Mouse (Mus musculus) cerebellum, adult 2 months (tissue): ENCODE data around the gene Slc22a6. TPM values are rescaled to one million over a fixed set of nuclear protein-coding genes. Genes with fewer than 3 reads are reported as not detected.

ENCODE experiments used
- DNase-seq, 2 experiments: peaks; one replicate each; pipeline ENCODE4 v3.0.0; 2021
- H3K27ac ChIP-seq: fragments of 200-500 bp; 2 replicates; pipeline ENCODE4 v1.5.1; 2012; ENCODE audit warnings: low read length, control low read depth, inconsistent platforms; ENCODE audit not compliant: insufficient read depth
- H3K27me3 ChIP-seq: fragments of 200-500 bp; 2 replicates; pipeline ENCODE4 v1.6.1; 2012; ENCODE audit warnings: inconsistent platforms, mild to moderate bottlenecking, low read length, moderate library complexity; ENCODE audit not compliant: control insufficient read depth, insufficient read depth
- H3K4me1 ChIP-seq: fragments of 200-500 bp; 2 replicates; pipeline ENCODE4 v1.6.1; 2011; ENCODE audit warnings: low read length; ENCODE audit not compliant: control insufficient read depth, insufficient read depth
- H3K4me3 ChIP-seq: fragments of 200-500 bp; replicated peaks from 2 replicates; pipeline ENCODE3; 2011; ENCODE audit warnings: mild to moderate bottlenecking, low read depth, low read length, control low read depth; ENCODE audit not compliant: insufficient read depth
- CTCF ChIP-seq: fragments of 200-500 bp; IDR thresholded peaks from 2 replicates; pipeline ENCODE4 v1.5.1; 2011; ENCODE audit warnings: low read depth, mild to moderate bottlenecking, control low read depth, low read length, moderate library complexity, borderline replicate concordance; ENCODE audit not compliant: insufficient read depth
- POLR2A ChIP-seq: fragments of 200-500 bp; IDR thresholded peaks from 2 replicates; pipeline ENCODE4 v1.6.1; 2011; ENCODE audit warnings: low read length, control low read depth, borderline replicate concordance; ENCODE audit not compliant: insufficient read depth
- WGBS: fragments of 180-500 bp; shearing (Covaris S2); methylation state at CpG from one replicate; pipeline ENCODE4 v1.1.7; 2018; 5-methylcytosine and 5-hydroxymethylcytosine counted together
- polyA plus RNA-seq: library from polyadenylated mRNA; depleted of rRNA; stranded (reverse); fragments of >200 nt; gene quantifications from 2 replicates; pipeline ENCODE4 v1.2.3, GENCODE M21; 2012

The Slc22a6 gene
- polyA plus RNA-seq, 1 experiment: 2.5 TPM

GRCm38 (mm10) chr19:8655833-8656232 is 38.0 kb downstream of the Slc22a6 start:
- Histone ChIP-seq H3K4me1 (no peaks in the 10 kb centered on the region), H3K27ac (no peak overlapping the region)
- no peak for TF ChIP-seq CTCF
- TF ChIP-seq POLR2A: no peak

GRCm38 (mm10) chr19:8656341-8656740 is 38.5 kb downstream of the Slc22a6 start:
- no peak for TF ChIP-seq POLR2A
- no peak for TF ChIP-seq CTCF
- DNase-seq: no peak
- no peaks in the 10 kb centered on the region for H3K27me3 ChIP-seq
- WGBS: 56% methylated on average over 4 of the region's 4 CpGs
- H3K4me3 ChIP-seq: no peak overlapping the region
- H3K27ac ChIP-seq: no peak overlapping the region
- H3K4me1 ChIP-seq: no peaks in the 10 kb centered on the region

More at GRCm38 (mm10) chr19:8655833-8656232, 38.0 kb downstream of the Slc22a6 start:
- DNase-seq: no peak
- Histone ChIP-seq H3K4me3 (no peak overlapping the region), H3K27me3 (no peaks in the 10 kb centered on the region)

GRCm38 (mm10) chr19:8661821-8662307 is 44.0 kb downstream of the Slc22a6 start:
- DNase-seq: peak in 1 of 2 experiments; percentile 9
- WGBS: 1% methylated on average over 35 of the region's 35 CpGs
- no peak for TF ChIP-seq CTCF
- no peaks in the 10 kb centered on the region for H3K27me3 ChIP-seq
- peaks cover 5% of the 10 kb centered on the region for H3K4me1 ChIP-seq
- no peak overlapping the region for H3K27ac ChIP-seq
- peak overlapping the region; percentile 48 for H3K4me3 ChIP-seq

- H3K4me3 ChIP-seq: peak overlapping the region; percentile 48
- 4% methylated on average over 11 of the region's 11 CpGs for WGBS
- H3K27me3 ChIP-seq: no peaks in the 10 kb centered on the region
- DNase-seq: peak; percentile 33
- no peak overlapping the region for H3K27ac ChIP-seq
- TF ChIP-seq POLR2A (no peak), CTCF (peak; percentile 43; the same call in 1 of the 2 replicates)
- peaks cover 5% of the 10 kb centered on the region for H3K4me1 ChIP-seq
These were observed 44.5 kb downstream of the Slc22a6 start for GRCm38 (mm10) chr19:8662337-8662736.

- no peak within 1 kb of the TSS for H3K27ac ChIP-seq
- H3K4me3 ChIP-seq: no peak within 1 kb of the TSS
- no peaks in the 10 kb centered on the region for H3K27me3 ChIP-seq
- DNase-seq: no peak
- WGBS: 29% methylated on average over 9 of the region's 9 CpGs
- TF ChIP-seq CTCF: no peak
- TF ChIP-seq POLR2A: no peak
- H3K4me1 ChIP-seq: peaks cover 5% of the 10 kb centered on the region
These were observed 45.6 kb downstream of the Slc22a6 start, which contains the start of gene Chrm1 for GRCm38 (mm10) chr19:8663360-8663839. Gene Chrm1 (plus strand): TSS chr19:8663789.

GRCm38 (mm10) chr19:8663911-8664421 is 46.1 kb downstream of the Slc22a6 start:
- DNase-seq: no peak
- Histone ChIP-seq H3K4me1 (peaks cover 5% of the 10 kb centered on the region), H3K27ac (no peak overlapping the region), H3K4me3 (no peak overlapping the region), H3K27me3 (no peaks in the 10 kb centered on the region)
- TF ChIP-seq CTCF (no peak), POLR2A (no peak)
- 9% methylated on average over 10 of the region's 10 CpGs for WGBS

- Histone ChIP-seq H3K27me3 (no peaks in the 10 kb centered on the region), H3K4me3 (no peak overlapping the region), H3K27ac (no peak overlapping the region), H3K4me1 (peaks cover 5% of the 10 kb centered on the region)
- TF ChIP-seq CTCF: no peak
- no peak for DNase-seq
- 35% methylated on average over 3 of the region's 3 CpGs for WGBS
These were observed 47.0 kb downstream of the Slc22a6 start for GRCm38 (mm10) chr19:8664859-8665258.

GRCm38 (mm10) chr19:8665746-8666145 is 47.9 kb downstream of the Slc22a6 start:
- 66% methylated on average over 5 of the region's 5 CpGs for WGBS
- no peak overlapping the region for H3K27ac ChIP-seq

More at GRCm38 (mm10) chr19:8665746-8666145, 47.9 kb downstream of the Slc22a6 start:
- no peaks in the 10 kb centered on the region for H3K27me3 ChIP-seq
- H3K4me1 ChIP-seq: peaks cover 5% of the 10 kb centered on the region
- H3K4me3 ChIP-seq: no peak overlapping the region
- TF ChIP-seq POLR2A (no peak), CTCF (no peak)
- DNase-seq: no peak
